Mouse (Mus musculus) liver, adult 2 months (tissue): Measurements from ENCODE around the gene Cryz. TPM values are rescaled to one million over a fixed set of nuclear protein-coding genes. Genes with fewer than 3 reads are reported as not detected.

Experiments used
- DNase-seq: peaks from one replicate; pipeline ENCODE4 v3.0.0-alpha.2; 2011; ENCODE audit warnings: low read depth, low spot score; ENCODE audit errors: extremely low read depth
- H3K27ac ChIP-seq: fragments of 200-500 bp; replicated peaks from 2 replicates; pipeline ENCODE4 v1.5.1; 2012; ENCODE audit warnings: low read depth, mild to moderate bottlenecking, control low read depth, inconsistent platforms, low read length; ENCODE audit not compliant: insufficient read depth
- H3K27me3 ChIP-seq: fragments of 200-500 bp; 2 replicates; pipeline ENCODE4 v1.6.1; 2012; ENCODE audit warnings: mild to moderate bottlenecking, moderate library complexity, low read length, inconsistent platforms; ENCODE audit not compliant: control insufficient read depth, insufficient read depth
- H3K36me3 ChIP-seq: fragments of 200-500 bp; 2 replicates; pipeline ENCODE4 v1.6.1; 2012; ENCODE audit warnings: low read length, inconsistent platforms; ENCODE audit not compliant: control insufficient read depth, insufficient read depth
- H3K4me1 ChIP-seq: fragments of 200-500 bp; 2 replicates; pipeline ENCODE4 v1.6.1; 2011; ENCODE audit warnings: low read length; ENCODE audit not compliant: control insufficient read depth, insufficient read depth
- H3K4me3 ChIP-seq: fragments of 200-500 bp; 2 replicates; pipeline ENCODE4 v1.5.1; 2011; ENCODE audit warnings: low read depth, mild to moderate bottlenecking, control low read depth, low read length, moderate library complexity; ENCODE audit not compliant: insufficient read depth
- H3K79me2 ChIP-seq: fragments of 200-500 bp; 2 replicates; pipeline ENCODE4 v1.6.1; 2012; ENCODE audit warnings: inconsistent platforms, mild to moderate bottlenecking, low read length, moderate library complexity; ENCODE audit not compliant: control insufficient read depth, insufficient read depth
- H3K9ac ChIP-seq: fragments of 200-500 bp; 2 replicates; pipeline ENCODE4 v1.6.1; 2012; ENCODE audit warnings: low read depth, mild to moderate bottlenecking, control low read depth, inconsistent platforms, low read length
- CTCF ChIP-seq: fragments of 200-500 bp; IDR thresholded peaks from 2 replicates; pipeline ENCODE4 v1.5.1; 2011; ENCODE audit warnings: low read depth, low read length, control low read depth
- POLR2A ChIP-seq: fragments of 200-500 bp; IDR thresholded peaks from 2 replicates; pipeline ENCODE4 v1.6.1; 2011; ENCODE audit warnings: low read length, control low read depth; ENCODE audit not compliant: insufficient read depth; ENCODE audit errors: extremely low read depth
- WGBS: fragments of 180-500 bp; shearing (Covaris S2); methylation state at CpG from one replicate; pipeline ENCODE4 v1.1.7; 2018; 5-methylcytosine and 5-hydroxymethylcytosine counted together
- polyA plus RNA-seq: library from polyadenylated mRNA; depleted of rRNA; stranded (reverse); fragments of >200 nt; gene quantifications from 2 replicates; pipeline ENCODE4 v1.2.3, GENCODE M21; 2012
- total RNA-seq: library from RNA; depleted of rRNA; stranded (reverse); fragments of >200 nt; gene quantifications from 2 replicates; pipeline ENCODE4 v1.2.3, GENCODE M21; 2014

Cryz gene
- total and polyA plus RNA-seq, 2 experiments, result 46.3 to 82.2 TPM

- no peak overlapping the region for H3K27ac ChIP-seq
- H3K79me2 ChIP-seq, result no peaks in the 10 kb centered on the region
- no peaks in the 10 kb centered on the region for H3K27me3 ChIP-seq
- H3K4me1 ChIP-seq, result no peaks in the 10 kb centered on the region
- no peaks in the 10 kb centered on the region for H3K36me3 ChIP-seq
- WGBS, result 45% methylated on average over 29 of the region's 29 CpGs
- no peak overlapping the region for H3K4me3 ChIP-seq
- peak; percentile 17 for DNase-seq
- TF ChIP-seq CTCF (peak; percentile 28; the same call in 1 of the 2 replicates), POLR2A (no peak)
- no peak overlapping the region for H3K9ac ChIP-seq
Observed at GRCm38 (mm10) chr3:154646638-154647442, 50.3 kb downstream of the Cryz start.

GRCm38 (mm10) chr3:154647443-154647780 is 50.9 kb downstream of the Cryz start:
- no peaks in the 10 kb centered on the region for H3K27me3 ChIP-seq
- TF ChIP-seq POLR2A (no peak), CTCF (no peak)
- H3K36me3 ChIP-seq, result no peaks in the 10 kb centered on the region
- H3K9ac ChIP-seq, result no peak overlapping the region
- no peak overlapping the region for H3K4me3 ChIP-seq
- H3K4me1 ChIP-seq, result no peaks in the 10 kb centered on the region
- WGBS, result 65% methylated on average over 7 of the region's 7 CpGs
- H3K79me2 ChIP-seq, result no peaks in the 10 kb centered on the region
- DNase-seq, result no peak
- H3K27ac ChIP-seq, result no peak overlapping the region

GRCm38 (mm10) chr3:154649411-154650285 is 53.1 kb downstream of the Cryz start:
- H3K4me3 ChIP-seq, result no peak overlapping the region
- whole genome bisulfite sequencing, result 82% methylated on average over 20 of the region's 20 CpGs
- no peaks in the 10 kb centered on the region for H3K79me2 ChIP-seq
- no peak for DNase-seq
- no peaks in the 10 kb centered on the region for H3K27me3 ChIP-seq
- H3K4me1 ChIP-seq, result no peaks in the 10 kb centered on the region
- no peaks in the 10 kb centered on the region for H3K36me3 ChIP-seq
- TF ChIP-seq POLR2A, result no peak
- TF ChIP-seq CTCF, result no peak
- no peak overlapping the region for H3K27ac ChIP-seq
- no peak overlapping the region for H3K9ac ChIP-seq

GRCm38 (mm10) chr3:154651192-154651821 is 54.8 kb downstream of the Cryz start:
- Histone ChIP-seq H3K79me2 (no peaks in the 10 kb centered on the region), H3K4me3 (no peak overlapping the region), H3K9ac (no peak overlapping the region), H3K27me3 (no peaks in the 10 kb centered on the region), H3K27ac (no peak overlapping the region), H3K4me1 (no peaks in the 10 kb centered on the region), H3K36me3 (no peaks in the 10 kb centered on the region)
- TF ChIP-seq POLR2A, result no peak
- no peak for TF ChIP-seq CTCF
- 80% methylated on average over 10 of the region's 10 CpGs for WGBS
- DNase-seq, result no peak

- Histone ChIP-seq H3K27me3 (no peaks in the 10 kb centered on the region), H3K27ac (no peak overlapping the region), H3K36me3 (no peaks in the 10 kb centered on the region), H3K4me3 (no peak overlapping the region), H3K4me1 (no peaks in the 10 kb centered on the region), H3K79me2 (no peaks in the 10 kb centered on the region), H3K9ac (no peak overlapping the region)
- no peak for TF ChIP-seq POLR2A
- peak; percentile 69 for TF ChIP-seq CTCF
- WGBS, result 43% methylated on average over 24 of the region's 24 CpGs
- DNase-seq, result peak; percentile 2
Observed at GRCm38 (mm10) chr3:154652581-154653420, 56.3 kb downstream of the Cryz start.
